Mouse (Mus musculus) olfactory bulb, adult 2 months (tissue): ENCODE results near the gene Osbpl11. TPM values are rescaled to one million over a fixed set of nuclear protein-coding genes. Genes with fewer than 3 reads are reported as not detected.
"Not testable (repeated sequence)": the region's sequence is repeated elsewhere in the genome, so short reads cannot be mapped to it uniquely, and the experiment has no call there.

ENCODE experiments used
- H3K27ac ChIP-seq: fragments of 200-500 bp; 2 replicates; pipeline ENCODE4 v1.5.1; 2012; ENCODE audit warnings: low read depth, low read length; ENCODE audit not compliant: insufficient read depth
- H3K4me1 ChIP-seq: fragments of 200-500 bp; 2 replicates; pipeline ENCODE4 v1.6.1; 2012; ENCODE audit warnings: low read length; ENCODE audit not compliant: control insufficient read depth, insufficient read depth
- H3K4me3 ChIP-seq: fragments of 200-500 bp; 2 replicates; pipeline ENCODE4 v1.5.1; 2012; ENCODE audit warnings: mild to moderate bottlenecking, low read depth, low read length, moderate library complexity; ENCODE audit not compliant: insufficient read depth
- CTCF ChIP-seq: fragments of 200-500 bp; IDR thresholded peaks from 2 replicates; pipeline ENCODE4 v1.5.1; 2012; ENCODE audit warnings: low read depth, mild to moderate bottlenecking, low read length, moderate library complexity; ENCODE audit not compliant: insufficient read depth
- POLR2A ChIP-seq: fragments of 200-500 bp; IDR thresholded peaks from 2 replicates; pipeline ENCODE4 v1.6.1; 2012; ENCODE audit warnings: mild to moderate bottlenecking, low read depth, low read length, moderate library complexity; ENCODE audit not compliant: insufficient read depth
- WGBS: fragments of 180-500 bp; shearing (Covaris S2); methylation state at CpG from one replicate; pipeline ENCODE4 v1.1.7; 2018; 5-methylcytosine and 5-hydroxymethylcytosine counted together
- polyA plus RNA-seq: library from polyadenylated mRNA; stranded (reverse); fragments of >200 nt; gene quantifications from 2 replicates; pipeline ENCODE4 v1.2.4, GENCODE M21; 2012; ENCODE audit warnings: low replicate concordance; ENCODE audit not compliant: missing spikeins, insufficient read depth, insufficient read length

Osbpl11 gene
- polyA plus RNA-seq, 1 experiment, result not detected

DNA sequence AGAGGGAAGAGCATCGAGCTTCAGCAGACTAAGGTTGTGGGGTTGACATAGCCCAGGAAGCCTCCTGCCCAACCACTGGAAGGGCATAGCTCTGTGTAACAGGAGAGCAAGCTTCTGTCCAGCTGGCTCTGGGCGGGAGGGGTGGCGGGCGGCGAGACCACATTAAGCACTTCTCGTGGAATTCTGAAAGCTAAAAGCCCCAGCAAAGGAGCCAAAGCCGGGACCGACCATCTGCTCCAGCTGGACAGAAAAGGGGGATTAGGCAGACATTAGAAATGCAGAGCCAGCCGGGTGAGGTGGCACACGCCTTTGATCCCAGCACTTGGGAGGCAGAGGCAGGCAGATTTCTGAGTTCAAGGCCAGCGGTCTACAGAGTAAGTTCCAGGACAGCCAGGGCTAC is 26.9 kb upstream of the Osbpl11 start:
- no peak overlapping the region for H3K4me3 ChIP-seq
- peaks cover 3% of the 10 kb centered on the region; the same call in 1 of the 2 replicates for H3K4me1 ChIP-seq
- TF ChIP-seq CTCF, result no peak
- 79% methylated on average over 11 of the region's 11 CpGs for WGBS
- H3K27ac ChIP-seq, result no peak overlapping the region

DNA sequence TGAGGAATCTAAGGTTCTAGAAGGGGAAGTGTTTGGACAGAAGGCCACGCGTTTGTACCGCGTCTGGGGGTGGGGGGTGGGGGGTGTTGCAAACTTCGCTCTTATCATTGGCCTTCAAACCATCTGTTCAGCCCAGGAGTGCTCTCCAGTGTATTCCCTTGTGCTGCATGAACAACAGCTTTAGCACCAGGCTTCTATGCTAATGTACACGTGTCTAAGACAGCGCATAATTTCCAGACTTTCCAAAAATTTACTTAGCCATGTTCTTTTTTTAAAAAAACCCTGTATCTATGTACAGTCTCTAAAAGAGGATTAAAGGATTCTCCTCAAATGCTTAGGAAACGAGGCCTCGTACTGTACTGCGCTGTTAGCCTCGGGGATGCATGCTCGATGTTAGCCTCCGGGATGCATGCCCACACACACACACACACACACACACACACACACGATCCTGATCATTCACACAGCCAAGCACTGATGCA is 26.2 kb upstream of the Osbpl11 start:
- no peak for TF ChIP-seq CTCF
- TF ChIP-seq POLR2A, result no peak
- Histone ChIP-seq H3K4me1 (peaks cover 3% of the 10 kb centered on the region; the same call in 1 of the 2 replicates), H3K4me3 (no peak overlapping the region), H3K27ac (no peak overlapping the region)
- WGBS, result 70% methylated on average over 14 of the region's 14 CpGs

DNA sequence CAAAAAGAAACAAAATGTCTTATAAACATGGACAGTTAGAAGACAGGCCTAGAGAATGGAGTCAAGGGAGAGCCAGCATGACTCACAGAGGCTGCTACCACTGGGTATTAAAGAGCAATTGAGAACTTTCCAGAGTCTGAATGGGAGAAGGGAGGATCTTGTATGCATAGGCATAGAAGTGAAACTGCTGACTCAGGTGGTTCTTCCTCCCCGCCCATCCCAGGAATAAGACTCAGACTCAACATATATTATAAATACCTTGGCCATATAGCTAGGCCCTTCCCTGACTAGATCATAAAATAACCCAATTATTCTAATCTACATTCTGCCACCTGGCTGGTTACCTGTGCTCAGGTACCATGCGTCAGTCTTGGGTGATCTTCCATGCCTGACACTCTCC is 25.5 kb upstream of the Osbpl11 start:
- TF ChIP-seq CTCF (no peak), POLR2A (no peak)
- Histone ChIP-seq H3K4me1 (peaks cover 3% of the 10 kb centered on the region; the same call in 1 of the 2 replicates), H3K4me3 (no peak overlapping the region), H3K27ac (no peak overlapping the region)
- 92% methylated on average over 2 of the region's 2 CpGs for WGBS

DNA sequence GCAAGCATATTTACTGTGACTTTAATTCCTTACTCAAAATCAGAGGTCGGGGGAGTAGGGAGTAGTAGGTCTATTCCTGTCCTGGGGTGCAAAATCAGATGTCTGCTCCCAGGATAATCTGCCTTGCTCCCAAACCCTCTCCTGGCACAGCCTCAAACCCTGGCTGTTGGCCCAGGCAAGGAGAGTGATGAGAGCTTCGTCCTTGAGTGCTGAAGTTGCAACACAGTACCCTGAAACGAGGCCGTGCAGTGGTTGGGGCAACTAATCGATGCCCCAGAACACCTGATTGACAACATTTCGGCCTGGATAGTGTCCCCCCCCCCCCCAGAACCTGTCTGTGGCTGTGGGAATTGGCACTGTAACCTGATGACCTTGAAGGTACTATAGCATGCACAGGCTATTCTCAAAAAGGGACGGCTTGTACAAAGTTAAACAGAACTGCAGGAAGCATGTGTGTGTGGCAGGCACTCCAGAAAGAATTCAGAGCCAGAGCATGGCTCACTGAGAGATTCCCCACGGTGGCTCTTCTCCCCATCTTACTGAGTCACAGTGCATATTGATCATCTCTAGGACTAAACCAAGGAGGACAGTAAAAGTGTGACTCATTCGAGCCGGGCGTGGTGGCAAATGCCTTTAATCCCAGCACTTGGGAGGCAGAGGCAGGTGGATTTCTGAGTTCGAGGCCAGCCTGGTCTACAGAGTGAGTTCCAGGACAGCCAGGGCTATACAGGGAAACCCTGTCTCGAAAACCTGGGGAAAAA is 21.4 kb upstream of the Osbpl11 start:
- Histone ChIP-seq H3K4me1 (peaks cover under 1% of the 10 kb centered on the region; the same call in 1 of the 2 replicates), H3K27ac (no peak overlapping the region), H3K4me3 (no peak overlapping the region)
- TF ChIP-seq POLR2A (no peak), CTCF (no peak)
- 61% methylated on average over 13 of the region's 13 CpGs for WGBS

DNA sequence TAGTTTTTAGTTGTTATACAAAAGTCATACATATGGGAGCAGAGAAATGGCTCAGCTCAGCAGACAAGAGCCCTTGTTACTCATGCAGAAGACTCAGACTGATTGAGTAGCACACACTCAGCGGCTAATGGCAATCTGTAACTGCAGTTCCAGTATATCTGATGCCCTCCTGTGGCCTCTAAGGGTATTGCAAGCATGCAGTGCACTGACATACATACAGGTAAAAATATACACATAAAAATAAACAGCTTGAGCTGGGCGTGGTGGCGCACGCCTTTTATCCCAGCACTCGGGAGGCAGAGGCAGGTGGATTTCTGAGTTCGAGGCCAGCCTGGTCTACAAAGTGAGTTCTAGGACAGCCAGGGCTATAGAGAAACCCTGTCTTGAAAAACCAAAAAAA is 18.6 kb upstream of the Osbpl11 start:
- 74% methylated on average over 6 of the region's 6 CpGs for WGBS
- H3K4me3 ChIP-seq, H3K27ac ChIP-seq: not testable (repeated sequence)

DNA sequence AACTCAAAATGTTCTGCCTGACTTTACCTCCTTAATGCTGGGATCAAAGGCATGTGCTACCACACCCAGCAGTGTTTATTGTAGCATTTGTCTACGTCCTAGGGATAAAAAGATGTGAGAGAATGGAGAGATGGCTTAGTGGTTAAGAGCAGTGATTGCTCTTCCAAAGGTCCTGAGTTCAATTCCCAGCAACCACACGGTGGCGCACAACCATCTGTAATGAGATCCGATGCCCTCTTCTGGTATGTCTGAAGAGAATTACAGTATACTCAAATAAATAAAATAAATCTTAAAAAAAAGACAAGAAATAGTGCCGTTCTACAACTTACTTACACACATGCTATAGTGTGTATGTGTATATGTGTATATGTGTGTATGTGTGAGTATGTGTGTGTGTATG is 17.3 kb upstream of the Osbpl11 start:
- no peak overlapping the region for H3K27ac ChIP-seq
- no peak overlapping the region for H3K4me3 ChIP-seq
- 48% methylated on average over 5 of the region's 5 CpGs for WGBS
- H3K4me1 ChIP-seq, result no peaks in the 10 kb centered on the region
- TF ChIP-seq POLR2A (no peak), CTCF (no peak)

More for the DNA sequence above, 18.6 kb upstream of the Osbpl11 start:
- not testable (repeated sequence) for H3K4me1 ChIP-seq

DNA sequence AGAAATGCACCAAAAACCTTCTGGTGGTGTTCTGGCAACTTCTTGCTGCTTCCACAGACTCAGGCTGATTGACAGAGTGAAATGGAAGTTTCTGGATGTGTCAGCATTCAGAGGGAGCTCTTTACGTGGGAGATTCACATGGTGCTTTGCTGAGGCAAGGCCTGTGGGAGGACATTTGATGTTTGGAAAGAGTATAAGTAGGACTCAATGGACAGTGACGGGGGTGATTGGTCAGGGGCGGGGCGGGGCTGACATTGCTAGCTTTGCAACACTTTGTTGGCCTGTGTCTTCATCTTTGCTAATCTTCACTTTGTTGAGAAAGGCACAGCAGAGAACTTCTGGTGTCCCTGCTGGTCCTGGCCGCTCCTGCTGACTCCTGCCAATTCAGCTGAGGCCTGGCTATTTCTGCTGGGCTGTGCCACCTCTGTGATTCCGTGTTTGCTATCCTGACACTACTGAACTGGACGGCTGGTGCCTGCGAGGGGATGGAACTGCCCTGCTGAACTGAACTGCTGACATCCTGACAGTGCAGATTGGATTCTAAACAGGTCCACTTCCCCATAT is 15.3 kb upstream of the Osbpl11 start:
- no peak overlapping the region for H3K27ac ChIP-seq
- no peaks in the 10 kb centered on the region for H3K4me1 ChIP-seq
- WGBS, result 72% methylated on average over 8 of the region's 8 CpGs
- TF ChIP-seq CTCF (no peak), POLR2A (no peak)
- H3K4me3 ChIP-seq, result no peak overlapping the region

DNA sequence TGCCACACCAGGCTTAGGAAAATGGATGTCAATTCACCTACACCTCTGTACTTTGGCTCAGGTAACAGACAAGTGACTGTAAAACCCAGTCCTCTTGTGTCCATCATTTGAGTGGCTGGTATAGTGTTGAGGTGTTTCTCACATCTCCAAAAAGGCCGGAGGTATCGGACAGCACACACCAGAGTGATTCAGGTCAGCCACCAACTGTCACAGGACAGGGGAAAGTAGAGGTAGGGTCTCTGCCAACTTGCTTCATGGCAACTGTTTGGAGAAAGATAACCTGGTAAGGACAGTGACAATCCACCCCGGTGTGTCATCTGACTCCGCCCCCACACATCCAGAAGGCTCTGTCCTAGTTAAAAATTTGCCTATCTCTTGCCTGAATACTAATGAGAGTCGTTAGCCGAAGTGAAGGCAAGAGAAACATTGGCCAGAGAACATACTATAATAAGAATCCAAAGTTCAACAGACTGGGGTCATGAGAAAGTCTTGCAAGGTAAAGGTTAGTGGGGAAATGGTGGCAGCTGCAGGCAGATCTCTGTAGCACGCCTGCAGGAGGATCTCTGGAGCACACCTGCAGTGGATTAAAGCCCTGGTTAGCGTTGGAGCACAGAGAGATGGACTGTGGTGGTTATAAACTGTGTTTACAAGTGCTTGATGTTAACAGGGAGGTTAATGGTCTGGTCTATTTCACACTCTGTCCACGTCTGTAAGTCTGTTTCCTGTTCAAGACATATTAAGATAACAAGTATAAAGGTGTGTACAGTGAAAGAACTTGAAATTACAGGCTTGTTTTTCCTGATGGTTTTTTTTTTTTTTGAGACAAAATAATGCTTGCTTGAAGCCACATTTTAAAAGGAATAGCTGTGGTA is 13.9 kb upstream of the Osbpl11 start:
- WGBS, result 82% methylated on average over 9 of the region's 9 CpGs
- no peak overlapping the region for H3K4me3 ChIP-seq
- no peak for TF ChIP-seq POLR2A
- no peak for TF ChIP-seq CTCF
- no peak overlapping the region for H3K27ac ChIP-seq
- H3K4me1 ChIP-seq, result no peaks in the 10 kb centered on the region

DNA sequence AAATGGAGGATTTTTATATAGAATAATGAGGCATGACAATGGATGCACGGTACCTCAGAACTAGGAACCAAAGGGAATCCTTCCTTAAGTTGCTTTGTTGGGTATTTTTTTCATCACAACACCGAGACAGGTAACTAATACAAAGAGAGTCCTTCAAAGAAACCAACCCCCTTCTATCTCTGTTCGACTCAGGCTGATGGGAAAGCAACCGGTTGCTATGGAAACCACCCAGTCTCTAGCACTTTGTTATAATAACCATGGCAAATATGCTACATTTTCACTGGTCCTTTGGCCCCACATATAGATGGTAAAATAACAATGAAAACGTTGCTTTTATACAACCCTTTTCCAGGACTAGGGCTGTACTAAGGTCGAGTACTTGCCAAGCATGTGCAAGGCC is 13.1 kb upstream of the Osbpl11 start:
- Histone ChIP-seq H3K4me3 (no peak overlapping the region), H3K27ac (no peak overlapping the region), H3K4me1 (no peaks in the 10 kb centered on the region)
- TF ChIP-seq CTCF (no peak), POLR2A (no peak)
- WGBS, result 72% methylated on average over 6 of the region's 6 CpGs
